Mouse (Mus musculus) bone marrow macrophage, adult 2 months (primary cell): ENCODE data around the gene Birc6.

ENCODE experiments used
- CTCF ChIP-seq: IDR thresholded peaks from 2 replicates; pipeline ENCODE4 v1.5.1; 2012; ENCODE audit warnings: low read depth, mild to moderate bottlenecking, low read length, moderate library complexity
- POLR2A ChIP-seq: IDR thresholded peaks from 2 replicates; pipeline ENCODE4 v1.6.1; 2012; ENCODE audit warnings: mild to moderate bottlenecking, low read depth, low read length, borderline replicate concordance

GRCm38 (mm10) chr17:74749659-74750058, 221.6 kb downstream of the Birc6 start:
- TF ChIP-seq CTCF: no peak
- TF ChIP-seq POLR2A: no peak
